Mouse (Mus musculus) lung, embryonic 16.5 days (tissue): Measurements from ENCODE around the gene Fgd4. TPM values are rescaled to one million over a fixed set of nuclear protein-coding genes. Genes with fewer than 3 reads are reported as not detected.
"Not testable (repeated sequence)": the region's sequence is repeated elsewhere in the genome, so short reads cannot be mapped to it uniquely, and the experiment has no call there.

Experiments used
- ATAC-seq: fragments of 200-750 bp; cut with Nextera tagmentation; 2 replicates; pipeline ENCODE4 v1.8.0; 2017; ENCODE audit warnings: low read depth, mild to moderate bottlenecking, moderate library complexity
- H3K27ac ChIP-seq: fragments of 300-500 bp; sonication (generic); 2 replicates; pipeline ENCODE4 v1.5.1; 2014; ENCODE audit warnings: mild to moderate bottlenecking, control low read depth, low read length
- H3K27me3 ChIP-seq: fragments of 300-500 bp; sonication (generic); 2 replicates; pipeline ENCODE4 v1.6.1; 2014; ENCODE audit warnings: low read depth, low read length, mixed read lengths; ENCODE audit not compliant: control insufficient read depth, insufficient read depth
- H3K36me3 ChIP-seq: fragments of 300-500 bp; sonication (generic); 2 replicates; pipeline ENCODE4 v1.6.1; 2014; ENCODE audit warnings: low read length; ENCODE audit not compliant: control insufficient read depth, insufficient read depth
- H3K4me1 ChIP-seq: fragments of 300-500 bp; sonication (generic); replicated peaks from 2 replicates; pipeline ENCODE4 v1.6.1; 2014; ENCODE audit warnings: low read length, mixed read lengths; ENCODE audit not compliant: control insufficient read depth, insufficient read depth
- H3K4me2 ChIP-seq: fragments of 300-500 bp; sonication (generic); 2 replicates; pipeline ENCODE4 v1.6.1; 2014; ENCODE audit warnings: low read depth, low read length, control low read depth
- H3K4me3 ChIP-seq: fragments of 300-500 bp; sonication (generic); 2 replicates; pipeline ENCODE4 v1.5.1; 2014; ENCODE audit warnings: mild to moderate bottlenecking, low read length, control low read depth
- H3K9ac ChIP-seq: fragments of 300-500 bp; sonication (generic); 2 replicates; pipeline ENCODE4 v1.6.1; 2014; ENCODE audit warnings: low read length, control low read depth
- H3K9me3 ChIP-seq: fragments of 300-500 bp; sonication (generic); 2 replicates; pipeline ENCODE4 v1.6.1; 2016; ENCODE audit warnings: low read length; ENCODE audit not compliant: control insufficient read depth
- WGBS: fragments of 180-500 bp; shearing (Covaris S2); extraction: QIAGEN DNeasy Blood & Tissue Kit; methylation state at CpG from one replicate; pipeline ENCODE4 v1.1.7; 2014; 5-methylcytosine and 5-hydroxymethylcytosine counted together
- polyA plus RNA-seq: library from polyadenylated mRNA; unstranded; fragments of >200 nt; fragmentation: Nextera tagmentation; extraction: Ambion mirVana; gene quantifications from 2 replicates; pipeline ENCODE4 v1.2.1, GENCODE M21; 2015

The Fgd4 gene
- polyA plus RNA-seq, 1 experiment from 2014 or later = 5.3 TPM

GRCm38 (mm10) chr16:16554098-16554497, 46.3 kb downstream of the Fgd4 start:
- Histone ChIP-seq H3K27me3 (no peaks in the 10 kb centered on the region), H3K4me3 (no peak overlapping the region), H3K36me3 (no peaks in the 10 kb centered on the region), H3K27ac (no peak overlapping the region), H3K9ac (no peak overlapping the region), H3K4me1 (no peaks in the 10 kb centered on the region), H3K4me2 (no peak overlapping the region), H3K9me3 (no peaks in the 10 kb centered on the region)
- ATAC-seq = no peak
- WGBS = 86% methylated on average over 2 of the region's 2 CpGs

- Histone ChIP-seq H3K27me3 (no peaks in the 10 kb centered on the region), H3K4me3 (no peak overlapping the region), H3K9ac (no peak overlapping the region), H3K4me1 (no peaks in the 10 kb centered on the region), H3K4me2 (no peak overlapping the region), H3K9me3 (no peaks in the 10 kb centered on the region), H3K27ac (no peak overlapping the region), H3K36me3 (no peaks in the 10 kb centered on the region)
- no peak for ATAC-seq
- WGBS = 26% methylated on average over 2 of the region's 2 CpGs
Observed at GRCm38 (mm10) chr16:16552197-16552596, 48.2 kb downstream of the Fgd4 start.

DNA sequence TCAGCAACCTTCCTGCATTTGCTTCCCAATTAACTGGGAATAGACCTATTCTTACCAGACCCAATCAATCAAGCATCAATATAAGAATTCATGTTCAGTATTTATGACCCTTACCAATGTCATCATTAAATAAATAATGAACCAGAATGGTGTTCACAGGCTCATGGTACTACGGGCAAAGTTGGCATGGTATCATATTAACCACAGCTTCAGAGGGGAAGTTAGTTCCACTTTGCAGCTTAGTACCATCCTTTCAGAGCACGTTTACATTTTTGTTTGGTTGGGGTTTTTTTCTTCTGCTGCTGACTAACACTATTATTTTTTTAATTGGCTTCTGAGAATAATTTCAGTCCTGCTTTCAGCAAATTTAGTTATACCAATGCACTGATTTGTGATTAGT, 51.2 kb downstream of the Fgd4 start:
- H3K27ac ChIP-seq = no peak overlapping the region
- no peak overlapping the region for H3K9ac ChIP-seq
- no peak for ATAC-seq
- no peaks in the 10 kb centered on the region for H3K27me3 ChIP-seq
- no peak overlapping the region for H3K4me3 ChIP-seq
- H3K4me2 ChIP-seq = no peak overlapping the region
- no peaks in the 10 kb centered on the region for H3K4me1 ChIP-seq
- H3K9me3 ChIP-seq = no peaks in the 10 kb centered on the region
- H3K36me3 ChIP-seq = no peaks in the 10 kb centered on the region
- 70% methylated on average over 2 of the region's 2 CpGs for WGBS

DNA sequence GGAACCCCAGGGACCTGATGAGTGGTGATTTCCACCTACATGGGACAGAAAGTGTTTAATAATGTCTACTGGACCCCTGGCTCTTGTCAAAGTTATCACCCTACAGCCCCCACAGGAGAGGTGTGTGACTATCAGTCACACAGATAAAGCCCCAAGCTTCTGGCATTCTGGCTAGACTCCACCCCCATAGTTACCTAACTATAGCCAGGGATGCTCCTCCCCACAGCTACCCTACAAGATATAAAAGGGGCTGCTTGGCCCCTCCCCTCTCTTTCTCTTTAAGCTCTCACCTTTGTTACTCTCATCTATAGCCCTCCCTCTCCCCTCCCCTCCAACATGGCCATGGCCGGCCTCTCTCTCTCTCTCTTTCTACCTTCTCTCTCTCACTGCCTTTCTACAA, 53.7 kb downstream of the Fgd4 start:
- Histone ChIP-seq H3K36me3 (no peaks in the 10 kb centered on the region), H3K27ac (no peak overlapping the region), H3K4me2 (no peak overlapping the region), H3K9ac (no peak overlapping the region), H3K27me3 (no peaks in the 10 kb centered on the region), H3K9me3 (no peaks in the 10 kb centered on the region), H3K4me1 (0 out of 2 replicates have a peak, but pooled peaks cover 3% of the 10 kb centered on the region), H3K4me3 (no peak overlapping the region)
- 69% methylated on average over 1 of the region's 1 CpGs for WGBS
- no peak for ATAC-seq

DNA sequence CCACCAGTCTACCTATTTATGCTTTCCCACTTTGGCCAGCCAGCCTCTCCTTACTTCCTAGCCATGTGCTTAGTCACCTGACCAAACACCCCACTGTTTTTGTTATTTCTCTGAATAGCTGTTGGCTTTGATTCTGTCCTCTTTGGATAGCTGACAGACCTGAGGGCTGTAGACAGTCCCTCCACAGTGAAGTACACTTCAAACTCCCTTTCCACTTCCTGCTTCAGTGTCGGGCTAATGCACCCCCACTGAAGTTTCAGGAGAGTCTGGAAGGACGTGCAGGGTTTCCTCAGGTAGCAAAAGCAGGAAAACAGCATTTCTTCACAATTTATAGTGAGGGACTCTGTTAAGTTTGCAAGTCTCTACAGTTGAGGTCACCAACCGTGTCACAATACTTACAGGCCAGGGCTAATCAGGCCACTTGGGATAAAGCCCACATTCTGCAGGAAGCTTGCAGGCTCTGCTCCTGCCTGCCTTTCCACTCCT, 57.4 kb downstream of the Fgd4 start:
- WGBS = 32% methylated on average over 3 of the region's 3 CpGs
- Histone ChIP-seq H3K4me1 (0 out of 2 replicates have a peak, but pooled peaks cover 3% of the 10 kb centered on the region), H3K9me3 (no peaks in the 10 kb centered on the region), H3K4me3 (no peak overlapping the region), H3K27me3 (no peaks in the 10 kb centered on the region), H3K4me2 (no peak overlapping the region), H3K27ac (peak overlapping the region; percentile 36; the same call in 1 of the 2 replicates), H3K36me3 (no peaks in the 10 kb centered on the region), H3K9ac (no peak overlapping the region)
- peak; percentile 56 for ATAC-seq

- H3K4me3 ChIP-seq, H3K27me3 ChIP-seq, H3K36me3 ChIP-seq, H3K4me2 ChIP-seq, H3K9me3 ChIP-seq, H3K27ac ChIP-seq, H3K4me1 ChIP-seq, H3K9ac ChIP-seq, ATAC-seq: not testable (repeated sequence)
- WGBS = 62% methylated on average over 2 of the region's 2 CpGs
Observed at GRCm38 (mm10) chr16:16539396-16539795, 61.0 kb downstream of the Fgd4 start.

DNA sequence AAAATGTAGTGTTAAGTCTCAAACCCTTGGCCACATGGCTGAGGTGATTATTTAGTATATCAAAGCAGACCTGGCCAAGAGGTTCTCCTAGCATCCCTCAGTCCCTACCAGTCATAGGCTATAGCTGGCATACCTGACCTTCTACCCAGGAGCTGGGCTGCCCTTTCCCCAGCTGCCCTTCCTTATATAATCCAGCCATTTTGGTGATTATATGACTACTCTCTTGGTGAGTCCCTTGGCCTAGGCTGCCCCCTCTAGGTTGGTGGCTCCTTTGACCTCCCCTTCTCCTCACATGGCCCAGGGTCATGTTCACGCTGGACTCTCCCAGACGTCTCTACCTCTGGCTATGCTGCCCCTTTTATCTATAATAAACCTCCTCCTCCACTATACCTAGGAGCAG, 65.1 kb downstream of the Fgd4 start:
- no peak overlapping the region for H3K4me3 ChIP-seq
- WGBS = 70% methylated on average over 2 of the region's 2 CpGs

GRCm38 (mm10) chr16:16528014-16528413, 72.3 kb downstream of the Fgd4 start:
- ATAC-seq = no peak
- peaks cover 12% of the 10 kb centered on the region; the same call in 1 of the 2 replicates for H3K4me1 ChIP-seq
- H3K9ac ChIP-seq = no peak overlapping the region
- no peaks in the 10 kb centered on the region for H3K9me3 ChIP-seq
- 61% methylated on average over 3 of the region's 3 CpGs for WGBS
- no peak overlapping the region for H3K4me2 ChIP-seq
- no peak overlapping the region for H3K4me3 ChIP-seq
- no peak overlapping the region for H3K27ac ChIP-seq
- H3K27me3 ChIP-seq = no peaks in the 10 kb centered on the region
- H3K36me3 ChIP-seq = no peaks in the 10 kb centered on the region

More for the DNA sequence above, 65.1 kb downstream of the Fgd4 start:
- Histone ChIP-seq H3K9ac (no peak overlapping the region), H3K4me1 (no peaks in the 10 kb centered on the region), H3K27me3 (no peaks in the 10 kb centered on the region), H3K9me3 (no peaks in the 10 kb centered on the region), H3K36me3 (no peaks in the 10 kb centered on the region), H3K4me2 (no peak overlapping the region), H3K27ac (no peak overlapping the region)
- ATAC-seq = no peak

DNA sequence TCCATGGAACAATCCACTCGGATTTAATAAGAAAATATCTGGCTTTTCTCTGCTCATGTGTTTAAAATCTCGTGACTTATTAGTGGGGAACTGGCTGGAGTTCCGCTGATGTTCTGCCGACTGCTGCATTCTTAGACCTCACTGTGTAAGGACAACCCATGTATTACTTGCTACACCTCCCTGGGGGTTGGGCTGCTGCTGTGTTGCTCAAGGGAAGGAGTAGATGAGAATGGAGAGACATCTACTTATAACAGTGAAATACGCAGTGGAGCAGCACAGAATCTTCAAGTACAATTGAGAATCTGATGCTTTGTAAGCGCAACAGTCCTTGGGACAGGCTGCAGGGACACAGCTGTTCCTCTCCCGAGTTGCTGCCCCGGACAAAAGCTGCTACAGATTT, 73.1 kb downstream of the Fgd4 start:
- H3K4me3 ChIP-seq = peak overlapping the region; percentile 13; the same call in 1 of the 2 replicates
- 32% methylated on average over 8 of the region's 8 CpGs for WGBS
- H3K27ac ChIP-seq = peak overlapping the region; percentile 58
- H3K9me3 ChIP-seq = no peaks in the 10 kb centered on the region
- H3K36me3 ChIP-seq = no peaks in the 10 kb centered on the region
- peak overlapping the region; percentile 39 for H3K4me2 ChIP-seq
- peak; percentile 74; the same call in 1 of the 2 replicates for ATAC-seq
- H3K27me3 ChIP-seq = no peaks in the 10 kb centered on the region
- peak overlapping the region; percentile 50 for H3K9ac ChIP-seq
- peaks cover 12% of the 10 kb centered on the region; the same call in 1 of the 2 replicates for H3K4me1 ChIP-seq

DNA sequence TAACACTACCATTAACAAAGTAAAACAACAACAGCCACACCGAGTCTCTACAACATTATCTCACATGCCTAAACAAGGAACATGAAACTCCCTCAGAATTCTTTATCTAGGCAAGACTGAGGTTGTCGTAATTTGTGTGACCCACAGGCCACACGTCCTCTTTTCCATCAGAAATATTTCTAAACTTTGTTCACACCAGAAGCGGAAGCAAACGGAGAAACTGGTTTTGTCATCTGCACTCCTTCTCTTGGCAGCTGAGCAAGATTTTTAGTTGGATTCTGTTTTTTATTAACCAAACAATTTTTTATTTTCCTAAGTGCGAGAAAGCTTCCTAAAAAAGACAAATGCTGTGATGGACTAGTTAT, 73.6 kb downstream of the Fgd4 start:
- Histone ChIP-seq H3K4me2 (peak overlapping the region; percentile 39), H3K27ac (peak overlapping the region; percentile 58), H3K4me3 (peak overlapping the region; percentile 17; the same call in 1 of the 2 replicates), H3K36me3 (no peaks in the 10 kb centered on the region), H3K4me1 (peaks cover 12% of the 10 kb centered on the region; the same call in 1 of the 2 replicates), H3K27me3 (no peaks in the 10 kb centered on the region), H3K9ac (no peak overlapping the region), H3K9me3 (no peaks in the 10 kb centered on the region)
- peak; percentile 49; the same call in 1 of the 2 replicates for ATAC-seq
- WGBS = 18% methylated on average over 6 of the region's 6 CpGs
